Mouse (Mus musculus): ENCODE results near the gene Mgat4c. TPM values are rescaled to one million over a fixed set of nuclear protein-coding genes. Genes with fewer than 3 reads are reported as not detected.

Mgat4c gene
- polyA plus RNA-seq, 1 experiment from 2014 or later, result not detected

DNA sequence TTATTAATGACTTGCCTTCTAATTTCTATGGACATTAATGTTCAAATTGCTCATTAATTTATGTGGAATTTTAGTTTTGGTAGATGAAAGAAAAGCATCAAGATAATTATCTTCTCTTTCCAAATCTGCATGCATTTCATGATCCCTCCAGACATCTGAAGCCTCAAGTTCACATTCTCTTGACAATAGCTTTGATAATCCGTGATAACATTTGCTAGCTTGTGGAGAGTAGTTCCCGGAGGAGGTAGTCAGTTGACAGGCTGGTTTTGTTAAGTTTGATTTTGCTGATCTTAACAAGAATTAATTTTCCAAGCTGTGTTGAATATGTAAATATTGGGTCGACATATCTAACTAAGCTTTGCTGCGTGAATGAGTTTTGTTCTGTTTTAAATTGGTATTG, 515.6 kb downstream of the Mgat4c start:
- no peak overlapping the region for H3K4me3 ChIP-seq (ENCODE audit: low read length)
- H3K4me2 ChIP-seq (ENCODE audit: low read depth, low read length), result no peak overlapping the region
- no peak overlapping the region for H3K27ac ChIP-seq (ENCODE audit: low read length)
- no peaks in the 10 kb centered on the region for H3K4me1 ChIP-seq (replicated peaks; ENCODE audit: control insufficient read depth, insufficient read depth, low read length)
- H3K9me3 ChIP-seq (ENCODE audit: control insufficient read depth, low read length), result no peaks in the 10 kb centered on the region
- no peak overlapping the region for H3K9ac ChIP-seq (ENCODE audit: low read length)
- no peaks in the 10 kb centered on the region for H3K27me3 ChIP-seq (ENCODE audit: control insufficient read depth, insufficient read depth, low read depth, low read length)
- 72% methylated on average over 4 of the region's 4 CpGs for WGBS
- no peaks in the 10 kb centered on the region for H3K36me3 ChIP-seq (ENCODE audit: control insufficient read depth, insufficient read depth, low read length)
- no peak for ATAC-seq (ENCODE audit: low read depth)

GRCm38 (mm10) chr10:102238558-102239211, 557.4 kb downstream of the Mgat4c start:
- H3K27ac ChIP-seq (ENCODE audit: low read length), result no peak overlapping the region
- H3K27me3 ChIP-seq (ENCODE audit: control insufficient read depth, insufficient read depth, low read depth, low read length), result no peaks in the 10 kb centered on the region
- H3K4me2 ChIP-seq (ENCODE audit: low read depth, low read length), result no peak overlapping the region
- H3K4me3 ChIP-seq (ENCODE audit: low read length), result no peak overlapping the region
- no peaks in the 10 kb centered on the region for H3K4me1 ChIP-seq (replicated peaks; ENCODE audit: control insufficient read depth, insufficient read depth, low read length)
- 77% methylated on average over 6 of the region's 6 CpGs for WGBS
- no peaks in the 10 kb centered on the region for H3K36me3 ChIP-seq (ENCODE audit: control insufficient read depth, insufficient read depth, low read length)
- no peak overlapping the region for H3K9ac ChIP-seq (ENCODE audit: low read length)
- H3K9me3 ChIP-seq (ENCODE audit: control insufficient read depth, low read length), result no peaks in the 10 kb centered on the region
- no peak for ATAC-seq (ENCODE audit: low read depth)

DNA sequence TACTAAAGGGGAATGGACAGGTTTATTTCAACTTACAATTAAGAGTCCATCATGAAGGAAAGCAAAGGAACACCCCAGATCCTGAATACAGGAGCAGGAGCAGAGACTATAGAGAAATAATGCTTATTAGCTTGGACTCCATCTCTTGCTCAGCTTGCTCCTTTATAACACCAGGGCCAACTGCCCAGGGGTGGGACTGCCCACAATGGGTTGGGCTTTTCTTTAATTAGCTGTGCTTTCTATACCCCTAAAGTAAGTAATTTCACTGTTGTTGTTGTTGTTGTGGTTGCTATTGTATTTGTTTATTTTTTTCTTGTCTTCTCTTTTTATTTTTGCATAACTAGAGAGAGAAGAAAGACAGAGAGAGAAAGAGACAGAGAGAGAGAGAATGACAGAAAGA, 562.6 kb downstream of the Mgat4c start:
- Histone ChIP-seq H3K27me3 (ENCODE audit: control insufficient read depth, insufficient read depth, low read depth, low read length) (no peaks in the 10 kb centered on the region), H3K36me3 (ENCODE audit: control insufficient read depth, insufficient read depth, low read length) (no peaks in the 10 kb centered on the region), H3K27ac (ENCODE audit: low read length) (no peak overlapping the region), H3K4me2 (ENCODE audit: low read depth, low read length) (no peak overlapping the region), H3K9me3 (ENCODE audit: control insufficient read depth, low read length) (no peaks in the 10 kb centered on the region), H3K4me3 (ENCODE audit: low read length) (no peak overlapping the region), H3K4me1 (replicated peaks; ENCODE audit: control insufficient read depth, insufficient read depth, low read length) (no peaks in the 10 kb centered on the region), H3K9ac (ENCODE audit: low read length) (no peak overlapping the region)
- no peak for ATAC-seq (ENCODE audit: low read depth)

DNA sequence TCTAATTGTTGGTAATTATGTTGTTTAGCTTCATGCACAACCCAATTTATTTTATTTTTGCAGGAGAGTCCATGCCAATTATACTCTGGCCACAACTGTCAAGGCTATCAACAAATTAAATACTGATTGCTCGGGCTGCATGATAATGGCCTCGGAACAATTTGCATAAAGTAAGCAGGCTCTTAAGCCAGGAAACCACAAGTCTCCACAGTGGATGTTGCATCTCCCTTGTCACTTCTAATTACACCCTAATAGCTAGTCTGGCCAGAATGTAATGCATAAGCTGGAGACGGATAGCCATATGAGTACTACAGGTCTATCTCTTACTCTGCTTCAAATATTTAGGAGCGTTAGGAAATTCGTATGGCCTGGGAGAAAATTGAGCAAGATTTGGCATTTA, 563.3 kb downstream of the Mgat4c start:
- no peaks in the 10 kb centered on the region for H3K27me3 ChIP-seq (ENCODE audit: control insufficient read depth, insufficient read depth, low read depth, low read length)
- no peak overlapping the region for H3K4me3 ChIP-seq (ENCODE audit: low read length)
- H3K4me2 ChIP-seq (ENCODE audit: low read depth, low read length), result no peak overlapping the region
- 75% methylated on average over 5 of the region's 5 CpGs for WGBS
- no peaks in the 10 kb centered on the region for H3K9me3 ChIP-seq (ENCODE audit: control insufficient read depth, low read length)
- no peak overlapping the region for H3K27ac ChIP-seq (ENCODE audit: low read length)
- no peak overlapping the region for H3K9ac ChIP-seq (ENCODE audit: low read length)
- H3K36me3 ChIP-seq (ENCODE audit: control insufficient read depth, insufficient read depth, low read length), result no peaks in the 10 kb centered on the region
- H3K4me1 ChIP-seq (replicated peaks; ENCODE audit: control insufficient read depth, insufficient read depth, low read length), result no peaks in the 10 kb centered on the region
- ATAC-seq (ENCODE audit: low read depth), result no peak

DNA sequence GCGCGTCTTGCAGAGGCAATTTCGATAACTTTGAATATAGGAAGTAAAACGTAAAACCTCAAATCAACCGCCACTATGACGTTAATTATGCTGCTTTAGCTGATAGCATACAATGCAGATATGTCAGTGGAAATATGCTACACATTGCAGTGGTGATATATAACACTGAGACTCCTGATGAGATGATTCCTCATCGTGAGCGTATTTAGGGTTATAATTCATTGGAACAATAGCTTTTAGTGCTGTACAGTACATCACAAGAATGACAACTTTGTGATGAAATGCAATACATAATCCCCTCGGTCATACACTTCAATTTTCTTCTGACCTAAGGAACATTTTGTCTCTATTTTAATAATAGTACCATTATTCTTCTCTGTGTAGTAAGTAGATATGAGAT, 564.0 kb downstream of the Mgat4c start:
- no peaks in the 10 kb centered on the region for H3K9me3 ChIP-seq (ENCODE audit: control insufficient read depth, low read length)
- H3K4me2 ChIP-seq (ENCODE audit: low read depth, low read length), result no peak overlapping the region
- WGBS, result 80% methylated on average over 9 of the region's 9 CpGs
- H3K36me3 ChIP-seq (ENCODE audit: control insufficient read depth, insufficient read depth, low read length), result no peaks in the 10 kb centered on the region
- no peak overlapping the region for H3K4me3 ChIP-seq (ENCODE audit: low read length)
- no peaks in the 10 kb centered on the region for H3K4me1 ChIP-seq (replicated peaks; ENCODE audit: control insufficient read depth, insufficient read depth, low read length)
- H3K27me3 ChIP-seq (ENCODE audit: control insufficient read depth, insufficient read depth, low read depth, low read length), result no peaks in the 10 kb centered on the region
- H3K9ac ChIP-seq (ENCODE audit: low read length), result no peak overlapping the region
- ATAC-seq (ENCODE audit: low read depth), result no peak
- no peak overlapping the region for H3K27ac ChIP-seq (ENCODE audit: low read length)

GRCm38 (mm10) chr10:102308892-102309479, 627.7 kb downstream of the Mgat4c start:
- WGBS, result 77% methylated on average over 5 of the region's 5 CpGs
- H3K36me3 ChIP-seq (ENCODE audit: control insufficient read depth, insufficient read depth, low read length), result no peaks in the 10 kb centered on the region

GRCm38 (mm10) chr10:102365685-102366381, 684.5 kb downstream of the Mgat4c start:
- H3K27ac ChIP-seq (ENCODE audit: low read length), result no peak overlapping the region
- no peak overlapping the region for H3K4me3 ChIP-seq (ENCODE audit: low read length)
- no peak overlapping the region for H3K9ac ChIP-seq (ENCODE audit: low read length)
- ATAC-seq (ENCODE audit: low read depth), result no peak
- no peaks in the 10 kb centered on the region for H3K9me3 ChIP-seq (ENCODE audit: control insufficient read depth, low read length)
- no peaks in the 10 kb centered on the region for H3K36me3 ChIP-seq (ENCODE audit: control insufficient read depth, insufficient read depth, low read length)
- H3K27me3 ChIP-seq (ENCODE audit: control insufficient read depth, insufficient read depth, low read depth, low read length), result no peaks in the 10 kb centered on the region
- WGBS, result 63% methylated on average over 5 of the region's 5 CpGs
- no peak overlapping the region for H3K4me2 ChIP-seq (ENCODE audit: low read depth, low read length)
- H3K4me1 ChIP-seq (replicated peaks; ENCODE audit: control insufficient read depth, insufficient read depth, low read length), result no peaks in the 10 kb centered on the region

More at GRCm38 (mm10) chr10:102308892-102309479, 627.7 kb downstream of the Mgat4c start:
- H3K9ac ChIP-seq (ENCODE audit: low read length), result no peak overlapping the region
- ATAC-seq (ENCODE audit: low read depth), result no peak
- H3K4me3 ChIP-seq (ENCODE audit: low read length), result no peak overlapping the region
- H3K27me3 ChIP-seq (ENCODE audit: control insufficient read depth, insufficient read depth, low read depth, low read length), result no peaks in the 10 kb centered on the region
- H3K4me2 ChIP-seq (ENCODE audit: low read depth, low read length), result no peak overlapping the region
- H3K9me3 ChIP-seq (ENCODE audit: control insufficient read depth, low read length), result no peaks in the 10 kb centered on the region
- H3K4me1 ChIP-seq (replicated peaks; ENCODE audit: control insufficient read depth, insufficient read depth, low read length), result no peaks in the 10 kb centered on the region
- no peak overlapping the region for H3K27ac ChIP-seq (ENCODE audit: low read length)

DNA sequence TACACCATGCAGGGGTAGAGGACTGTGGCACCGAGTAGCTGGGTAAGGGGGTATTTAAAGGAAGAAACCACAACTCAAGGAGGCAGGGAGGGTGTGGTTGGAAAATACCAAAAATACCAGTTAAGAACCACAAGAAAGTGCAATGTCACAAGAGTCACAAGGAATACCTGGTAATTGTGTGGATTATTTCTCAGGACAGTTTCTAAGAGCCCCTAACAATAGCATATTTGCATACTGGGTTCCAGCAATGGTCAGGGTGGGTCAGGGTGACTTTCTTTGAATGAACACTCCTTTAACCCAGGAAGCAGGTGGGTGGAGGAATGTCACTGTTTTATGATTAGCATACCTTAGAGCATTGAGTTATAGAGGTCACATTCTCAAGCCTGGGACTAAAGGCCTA, 689.3 kb downstream of the Mgat4c start:
- Histone ChIP-seq H3K36me3 (ENCODE audit: control insufficient read depth, insufficient read depth, low read length) (no peaks in the 10 kb centered on the region), H3K27me3 (ENCODE audit: control insufficient read depth, insufficient read depth, low read depth, low read length) (no peaks in the 10 kb centered on the region), H3K9me3 (ENCODE audit: control insufficient read depth, low read length) (no peaks in the 10 kb centered on the region), H3K4me3 (ENCODE audit: low read length) (no peak overlapping the region), H3K4me1 (replicated peaks; ENCODE audit: control insufficient read depth, insufficient read depth, low read length) (no peaks in the 10 kb centered on the region), H3K27ac (ENCODE audit: low read length) (no peak overlapping the region), H3K4me2 (ENCODE audit: low read depth, low read length) (no peak overlapping the region), H3K9ac (ENCODE audit: low read length) (no peak overlapping the region)
- 70% methylated on average over 1 of the region's 1 CpGs for WGBS
- ATAC-seq (ENCODE audit: low read depth), result no peak

GRCm38 (mm10) chr10:102372111-102372510, 690.8 kb downstream of the Mgat4c start:
- Histone ChIP-seq H3K4me1 (replicated peaks; ENCODE audit: control insufficient read depth, insufficient read depth, low read length) (no peaks in the 10 kb centered on the region), H3K9ac (ENCODE audit: low read length) (no peak overlapping the region), H3K27ac (ENCODE audit: low read length) (no peak overlapping the region)

More at GRCm38 (mm10) chr10:102372111-102372510, 690.8 kb downstream of the Mgat4c start:
- Histone ChIP-seq H3K27me3 (ENCODE audit: control insufficient read depth, insufficient read depth, low read depth, low read length) (no peaks in the 10 kb centered on the region), H3K4me2 (ENCODE audit: low read depth, low read length) (no peak overlapping the region), H3K9me3 (ENCODE audit: control insufficient read depth, low read length) (no peaks in the 10 kb centered on the region), H3K36me3 (ENCODE audit: control insufficient read depth, insufficient read depth, low read length) (no peaks in the 10 kb centered on the region), H3K4me3 (ENCODE audit: low read length) (no peak overlapping the region)
- ATAC-seq (ENCODE audit: low read depth), result no peak

Measured in lung, embryonic 16.5 days (tissue).